Mouse (Mus musculus) ES-E14 (cell line): ENCODE measurements at regions not wholly inside any gene's neighbourhood (a gene's known extent, or its start where the extent isn't known, plus 50 kb on each side); places are given as distances from the start of the nearest gene placed in this dataset.

Source experiments
- CHD2 ChIP-seq: IDR thresholded peaks from 2 replicates; pipeline ENCODE4 v1.6.1; 2014; ENCODE audit warnings: mild to moderate bottlenecking, low read depth, low read length, inconsistent platforms
- HCFC1 ChIP-seq: IDR thresholded peaks from 2 replicates; pipeline ENCODE4 v1.6.1; 2012; ENCODE audit warnings: low read length, inconsistent platforms, borderline replicate concordance; ENCODE audit not compliant: insufficient read depth
- MAFK ChIP-seq: IDR thresholded peaks from 2 replicates; pipeline ENCODE4 v1.6.1; 2014; ENCODE audit warnings: mild to moderate bottlenecking, low read depth, low read length, inconsistent platforms; ENCODE audit not compliant: insufficient read depth

GRCm38 (mm10) chr5:28709626-28710025 lies 242.6 kb upstream of the Shh start:
- TF ChIP-seq MAFK (no peak), HCFC1 (no peak), CHD2 (no peak)
